Mouse (Mus musculus) liver, embryonic 13.5 days (tissue): ENCODE data around the gene S1pr4. TPM values are rescaled to one million over a fixed set of nuclear protein-coding genes. Genes with fewer than 3 reads are reported as not detected.

Experiments used
- ATAC-seq: fragments of 200-750 bp; cut with Nextera tagmentation; 2 replicates; pipeline ENCODE4 v1.8.0; 2017; ENCODE audit warnings: low read depth, mild to moderate bottlenecking, moderate number of reproducible peaks, moderate library complexity
- DNase-seq: peaks from one replicate; pipeline ENCODE4 v3.0.0; 2022
- H3K27ac ChIP-seq: fragments of 300-500 bp; sonication (generic); 2 replicates; pipeline ENCODE4 v1.5.1; 2015; ENCODE audit warnings: moderate library complexity, mild to moderate bottlenecking, inconsistent platforms
- H3K27me3 ChIP-seq: fragments of 300-500 bp; sonication (generic); 2 replicates; pipeline ENCODE4 v1.6.1; 2015; ENCODE audit warnings: mild to moderate bottlenecking, inconsistent platforms
- H3K36me3 ChIP-seq: fragments of 300-500 bp; sonication (generic); 2 replicates; pipeline ENCODE4 v1.6.1; 2015; ENCODE audit warnings: mild to moderate bottlenecking, inconsistent platforms
- H3K4me1 ChIP-seq: fragments of 300-500 bp; sonication (generic); replicated peaks from 2 replicates; pipeline ENCODE4 v1.6.1; 2015; ENCODE audit warnings: inconsistent platforms
- H3K4me2 ChIP-seq: fragments of 300-500 bp; sonication (generic); 2 replicates; pipeline ENCODE4 v1.6.1; 2015; ENCODE audit warnings: inconsistent platforms, mild to moderate bottlenecking, moderate library complexity
- H3K4me3 ChIP-seq: fragments of 300-500 bp; sonication (generic); replicated peaks from 2 replicates; pipeline ENCODE4 v1.5.1; 2015; ENCODE audit warnings: mild to moderate bottlenecking, inconsistent platforms
- H3K9ac ChIP-seq: fragments of 300-500 bp; sonication (generic); 2 replicates; pipeline ENCODE4 v1.6.1; 2015; ENCODE audit warnings: mild to moderate bottlenecking, inconsistent platforms
- H3K9me3 ChIP-seq: fragments of 300-500 bp; sonication (generic); replicated peaks from 2 replicates; pipeline ENCODE4 v1.6.1; 2016; ENCODE audit warnings: inconsistent platforms
- WGBS: fragments of 180-500 bp; shearing (Covaris S2); methylation state at CpG from one replicate; pipeline ENCODE4 v1.1.7; 2015; ENCODE audit not compliant: insufficient replicate concordance; 5-methylcytosine and 5-hydroxymethylcytosine counted together
- polyA plus RNA-seq: library from polyadenylated mRNA; unstranded; fragments of >200 nt; fragmentation: Nextera tagmentation; extraction: Ambion mirVana; gene quantifications from 2 replicates; pipeline ENCODE4 v1.2.1, GENCODE M21; 2015

Gene S1pr4
- polyA plus RNA-seq, 1 experiment from 2014 or later, result 2.3 TPM

GRCm38 (mm10) chr10:81498316-81499249, 1.3 kb downstream of the S1pr4 start:
- Histone ChIP-seq H3K27me3 (0 out of 2 replicates have a peak, but pooled peaks cover 6% of the 10 kb centered on the region), H3K36me3 (peaks cover 7% of the 10 kb centered on the region), H3K4me3 (peak overlapping the region; percentile 88), H3K9ac (peak overlapping the region; percentile 68), H3K4me2 (peak overlapping the region; percentile 67), H3K4me1 (peaks cover 68% of the 10 kb centered on the region), H3K9me3 (no peaks in the 10 kb centered on the region), H3K27ac (peak overlapping the region; percentile 73)
- WGBS, result 67% methylated on average over 38 of the region's 38 CpGs
- DNase-seq, result no peak
- ATAC-seq, result no peak

GRCm38 (mm10) chr10:81497401-81498270, 2.3 kb downstream of the S1pr4 start:
- DNase-seq, result peak; percentile 60
- H3K4me2 ChIP-seq, result peak overlapping the region; percentile 67
- 32% methylated on average over 17 of the region's 17 CpGs for WGBS
- H3K4me3 ChIP-seq, result peak overlapping the region; percentile 88
- H3K27ac ChIP-seq, result peak overlapping the region; percentile 73
- peaks cover 67% of the 10 kb centered on the region for H3K4me1 ChIP-seq
- peaks cover 16% of the 10 kb centered on the region for H3K36me3 ChIP-seq
- H3K9ac ChIP-seq, result peak overlapping the region; percentile 68
- ATAC-seq, result 0 out of 2 replicates have a peak, but pooled peaks have one; percentile 4
- no peaks in the 10 kb centered on the region for H3K9me3 ChIP-seq
- H3K27me3 ChIP-seq, result no peaks in the 10 kb centered on the region

- no peak for DNase-seq
- H3K4me3 ChIP-seq, result peak overlapping the region; percentile 88
- ATAC-seq, result no peak
- 15% methylated on average over 4 of the region's 4 CpGs for WGBS
- peak overlapping the region; percentile 73 for H3K27ac ChIP-seq
- H3K4me2 ChIP-seq, result peak overlapping the region; percentile 67
- no peaks in the 10 kb centered on the region for H3K9me3 ChIP-seq
- peaks cover 61% of the 10 kb centered on the region for H3K4me1 ChIP-seq
- peaks cover 23% of the 10 kb centered on the region for H3K36me3 ChIP-seq
- no peaks in the 10 kb centered on the region for H3K27me3 ChIP-seq
- peak overlapping the region; percentile 68 for H3K9ac ChIP-seq
Measured at GRCm38 (mm10) chr10:81496969-81497368, 3.0 kb downstream of the S1pr4 start.

- no peaks in the 10 kb centered on the region for H3K27me3 ChIP-seq
- H3K27ac ChIP-seq, result peak within 1 kb of the TSS; percentile 74
- WGBS, result under 1% methylated on average over 45 of the region's 45 CpGs
- H3K9ac ChIP-seq, result peak within 1 kb of the TSS; percentile 93
- ATAC-seq (peak; percentile 95), DNase-seq (peak; percentile 98)
- H3K4me1 ChIP-seq, result peaks cover 60% of the 10 kb centered on the region
- H3K36me3 ChIP-seq, result peaks cover 29% of the 10 kb centered on the region
- H3K9me3 ChIP-seq, result no peaks in the 10 kb centered on the region
- H3K4me3 ChIP-seq, result peak within 1 kb of the TSS; percentile 88
- H3K4me2 ChIP-seq, result peak within 1 kb of the TSS; percentile 98
Measured at GRCm38 (mm10) chr10:81496264-81496901, 3.5 kb downstream of the S1pr4 start, which contains the start of gene Ncln. Ncln (minus strand) TSS chr10:81496392.

- peak overlapping the region; percentile 98 for H3K4me2 ChIP-seq
- H3K9ac ChIP-seq, result peak overlapping the region; percentile 93
- no peaks in the 10 kb centered on the region for H3K9me3 ChIP-seq
- H3K4me3 ChIP-seq, result peak overlapping the region; percentile 88
- H3K27me3 ChIP-seq, result no peaks in the 10 kb centered on the region
- peaks cover 60% of the 10 kb centered on the region for H3K4me1 ChIP-seq
- ATAC-seq (peak; percentile 13), DNase-seq (no peak)
- under 1% methylated on average over 41 of the region's 41 CpGs for WGBS
- peak overlapping the region; percentile 74 for H3K27ac ChIP-seq
- H3K36me3 ChIP-seq, result peaks cover 35% of the 10 kb centered on the region
Measured at GRCm38 (mm10) chr10:81495616-81496263, 4.2 kb downstream of the S1pr4 start.

GRCm38 (mm10) chr10:81495151-81495550, 4.8 kb downstream of the S1pr4 start:
- peak overlapping the region; percentile 88 for H3K4me3 ChIP-seq
- peaks cover 41% of the 10 kb centered on the region for H3K36me3 ChIP-seq
- H3K4me2 ChIP-seq, result peak overlapping the region; percentile 98
- H3K27me3 ChIP-seq, result no peaks in the 10 kb centered on the region
- H3K9ac ChIP-seq, result peak overlapping the region; percentile 93
- peak overlapping the region; percentile 74 for H3K27ac ChIP-seq
- peaks cover 58% of the 10 kb centered on the region for H3K4me1 ChIP-seq
- ATAC-seq (no peak), DNase-seq (no peak)
- no peaks in the 10 kb centered on the region for H3K9me3 ChIP-seq
- WGBS, result 37% methylated on average over 6 of the region's 6 CpGs

GRCm38 (mm10) chr10:81494260-81495041, 5.5 kb downstream of the S1pr4 start:
- Histone ChIP-seq H3K27me3 (no peaks in the 10 kb centered on the region), H3K4me2 (peak overlapping the region; percentile 98), H3K9me3 (no peaks in the 10 kb centered on the region), H3K4me3 (peak overlapping the region; percentile 88), H3K4me1 (peaks cover 52% of the 10 kb centered on the region), H3K9ac (peak overlapping the region; percentile 93), H3K36me3 (peaks cover 48% of the 10 kb centered on the region), H3K27ac (peak overlapping the region; percentile 74)
- DNase-seq, result no peak
- WGBS, result 62% methylated on average over 11 of the region's 11 CpGs
- no peak for ATAC-seq

GRCm38 (mm10) chr10:81493601-81494220, 6.2 kb downstream of the S1pr4 start:
- no peaks in the 10 kb centered on the region for H3K27me3 ChIP-seq
- H3K4me1 ChIP-seq, result peaks cover 45% of the 10 kb centered on the region
- peak overlapping the region; percentile 88 for H3K4me3 ChIP-seq
- H3K9ac ChIP-seq, result peak overlapping the region; percentile 93; the same call in 1 of the 2 replicates
- 80% methylated on average over 8 of the region's 8 CpGs for WGBS
- H3K36me3 ChIP-seq, result peaks cover 55% of the 10 kb centered on the region
- peak overlapping the region; percentile 98; the same call in 1 of the 2 replicates for H3K4me2 ChIP-seq
- H3K9me3 ChIP-seq, result no peaks in the 10 kb centered on the region
- H3K27ac ChIP-seq, result peak overlapping the region; percentile 74; the same call in 1 of the 2 replicates
- no peak for ATAC-seq
- DNase-seq, result no peak

GRCm38 (mm10) chr10:81492606-81493240, 7.2 kb downstream of the S1pr4 start:
- Histone ChIP-seq H3K36me3 (peaks cover 65% of the 10 kb centered on the region), H3K9me3 (no peaks in the 10 kb centered on the region), H3K27ac (no peak overlapping the region), H3K9ac (no peak overlapping the region), H3K4me3 (no peak overlapping the region), H3K4me1 (peaks cover 35% of the 10 kb centered on the region), H3K4me2 (no peak overlapping the region), H3K27me3 (no peaks in the 10 kb centered on the region)
- ATAC-seq (no peak), DNase-seq (no peak)
- 81% methylated on average over 11 of the region's 11 CpGs for WGBS
